Mouse (Mus musculus): ENCODE results near the gene Ptar1. TPM values are rescaled to one million over a fixed set of nuclear protein-coding genes. Genes with fewer than 3 reads are reported as not detected.

The Ptar1 gene
- total and polyA plus RNA-seq, 2 experiments from 2014 or later: 5.2 to 17.0 TPM

GRCm38 (mm10) chr19:23688421-23688946 is 1.3 kb downstream of the Ptar1 start:
- H3K36me3 ChIP-seq (ENCODE audit: insufficient read depth, low read length): no peaks in the 10 kb centered on the region
- peak overlapping the region; percentile 76 for H3K4me2 ChIP-seq (ENCODE audit: low read depth, low read length)
- H3K4me1 ChIP-seq (ENCODE audit: insufficient read depth, low read length): peaks cover 3% of the 10 kb centered on the region; the same call in 1 of the 2 replicates
- H3K27ac ChIP-seq: no peak overlapping the region
- DNase-seq (ENCODE audit: low spot score) (peak; percentile 58), ATAC-seq (no peak)
- TF ChIP-seq CTCF (IDR thresholded peaks at IDR 0.05; ENCODE audit: low read depth): no peak
- WGBS: 12% methylated on average over 4 of the region's 4 CpGs
- no peaks in the 10 kb centered on the region for H3K27me3 ChIP-seq (ENCODE audit: insufficient read depth, low read length)
- H3K4me3 ChIP-seq (ENCODE audit: low read length): peak overlapping the region; percentile 85
- H3K9me3 ChIP-seq (ENCODE audit: low read length): no peaks in the 10 kb centered on the region
- peak overlapping the region; percentile 24; the same call in 1 of the 2 replicates for H3K9ac ChIP-seq (replicated peaks; ENCODE audit: low read length)

- Histone ChIP-seq H3K9ac (replicated peaks; ENCODE audit: low read length) (no peak overlapping the region), H3K36me3 (ENCODE audit: insufficient read depth, low read length) (peaks cover 4% of the 10 kb centered on the region), H3K27me3 (ENCODE audit: insufficient read depth, low read length) (no peaks in the 10 kb centered on the region), H3K4me2 (ENCODE audit: low read depth, low read length) (no peak overlapping the region), H3K9me3 (ENCODE audit: low read length) (no peaks in the 10 kb centered on the region), H3K4me3 (ENCODE audit: low read length) (no peak overlapping the region), H3K27ac (no peak overlapping the region), H3K4me1 (ENCODE audit: insufficient read depth, low read length) (peaks cover 4% of the 10 kb centered on the region; the same call in 1 of the 2 replicates)
- WGBS: 59% methylated on average over 4 of the region's 4 CpGs
- no peak for TF ChIP-seq CTCF (IDR thresholded peaks at IDR 0.05; ENCODE audit: low read depth)
- ATAC-seq (peak; percentile 56; the same call in 1 of the 2 replicates), DNase-seq (ENCODE audit: low spot score) (peak; percentile 15)
These were observed 7.1 kb downstream of the Ptar1 start for GRCm38 (mm10) chr19:23694344-23694743.

DNA sequence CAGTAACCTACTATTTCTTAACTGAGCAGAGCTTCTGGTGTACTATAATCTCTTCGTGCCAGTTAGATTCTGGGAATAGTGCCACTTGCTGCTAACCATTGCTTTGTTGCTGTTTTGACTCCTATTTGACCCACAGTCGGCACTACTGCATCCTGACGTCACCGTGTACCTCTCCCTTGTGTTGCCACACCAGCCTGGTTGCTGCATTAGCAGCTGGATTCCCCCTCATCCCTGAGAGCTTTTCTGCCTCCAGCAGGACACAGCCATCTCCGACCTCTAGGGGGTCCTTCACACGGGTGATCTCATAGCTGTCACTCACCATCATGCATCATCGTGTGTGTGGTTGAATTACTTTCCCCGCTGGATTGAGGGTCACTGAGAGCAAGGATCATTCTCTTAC is 10.6 kb downstream of the Ptar1 start:
- ATAC-seq (no peak), DNase-seq (ENCODE audit: low spot score) (peak; percentile 24)
- peaks cover 4% of the 10 kb centered on the region for H3K36me3 ChIP-seq (ENCODE audit: insufficient read depth, low read length)
- TF ChIP-seq CTCF (IDR thresholded peaks at IDR 0.05; ENCODE audit: low read depth): 0 out of 2 replicates have a peak, but pooled peaks have one; percentile 4
- no peak overlapping the region for H3K27ac ChIP-seq
- H3K9me3 ChIP-seq (ENCODE audit: low read length): no peaks in the 10 kb centered on the region
- H3K9ac ChIP-seq (replicated peaks; ENCODE audit: low read length): no peak overlapping the region
- H3K27me3 ChIP-seq (ENCODE audit: insufficient read depth, low read length): no peaks in the 10 kb centered on the region
- no peak overlapping the region for H3K4me3 ChIP-seq (ENCODE audit: low read length)
- 49% methylated on average over 8 of the region's 8 CpGs for WGBS
- H3K4me2 ChIP-seq (ENCODE audit: low read depth, low read length): no peak overlapping the region
- peaks cover 4% of the 10 kb centered on the region; the same call in 1 of the 2 replicates for H3K4me1 ChIP-seq (ENCODE audit: insufficient read depth, low read length)

DNA sequence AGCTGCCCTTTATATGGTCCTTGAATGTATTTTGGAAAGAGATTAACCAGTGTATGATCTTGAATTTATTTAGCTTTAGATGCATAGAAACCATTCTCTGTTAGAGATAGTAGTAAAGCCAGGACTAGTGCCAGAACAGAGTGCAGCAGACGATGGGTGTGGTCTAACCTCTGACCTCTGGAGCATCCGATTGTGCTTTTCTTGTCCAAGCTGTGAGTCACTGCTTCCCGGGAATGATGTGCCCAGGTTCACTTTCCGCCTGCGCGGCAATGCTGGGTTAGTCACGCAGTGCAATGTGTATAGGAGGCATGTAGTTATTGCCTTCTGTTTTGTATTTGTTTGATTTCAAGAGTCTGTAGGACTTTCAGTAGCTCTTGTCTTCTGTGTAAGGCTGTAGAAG is 11.1 kb downstream of the Ptar1 start:
- Histone ChIP-seq H3K36me3 (ENCODE audit: insufficient read depth, low read length) (peaks cover 4% of the 10 kb centered on the region), H3K4me2 (ENCODE audit: low read depth, low read length) (no peak overlapping the region), H3K27ac (no peak overlapping the region), H3K4me1 (ENCODE audit: insufficient read depth, low read length) (peaks cover 4% of the 10 kb centered on the region; the same call in 1 of the 2 replicates), H3K27me3 (ENCODE audit: insufficient read depth, low read length) (no peaks in the 10 kb centered on the region), H3K9me3 (ENCODE audit: low read length) (no peaks in the 10 kb centered on the region), H3K9ac (replicated peaks; ENCODE audit: low read length) (no peak overlapping the region), H3K4me3 (ENCODE audit: low read length) (no peak overlapping the region)
- 84% methylated on average over 7 of the region's 7 CpGs for WGBS
- no peak for DNase-seq (ENCODE audit: low spot score)
- ATAC-seq: no peak
- TF ChIP-seq CTCF (IDR thresholded peaks at IDR 0.05; ENCODE audit: low read depth): no peak

- H3K4me1 ChIP-seq (ENCODE audit: insufficient read depth, low read length): peaks cover 4% of the 10 kb centered on the region; the same call in 1 of the 2 replicates
- peaks cover 4% of the 10 kb centered on the region for H3K36me3 ChIP-seq (ENCODE audit: insufficient read depth, low read length)
- WGBS: 92% methylated on average over 4 of the region's 4 CpGs
- H3K27ac ChIP-seq: no peak overlapping the region
- no peak for DNase-seq (ENCODE audit: low spot score)
- H3K9ac ChIP-seq (replicated peaks; ENCODE audit: low read length): no peak overlapping the region
- H3K4me3 ChIP-seq (ENCODE audit: low read length): no peak overlapping the region
- TF ChIP-seq CTCF (IDR thresholded peaks at IDR 0.05; ENCODE audit: low read depth): no peak
- H3K9me3 ChIP-seq (ENCODE audit: low read length): no peaks in the 10 kb centered on the region
- no peaks in the 10 kb centered on the region for H3K27me3 ChIP-seq (ENCODE audit: insufficient read depth, low read length)
- ATAC-seq: no peak
- no peak overlapping the region for H3K4me2 ChIP-seq (ENCODE audit: low read depth, low read length)
These were observed 11.9 kb downstream of the Ptar1 start for GRCm38 (mm10) chr19:23699131-23699530.

DNA sequence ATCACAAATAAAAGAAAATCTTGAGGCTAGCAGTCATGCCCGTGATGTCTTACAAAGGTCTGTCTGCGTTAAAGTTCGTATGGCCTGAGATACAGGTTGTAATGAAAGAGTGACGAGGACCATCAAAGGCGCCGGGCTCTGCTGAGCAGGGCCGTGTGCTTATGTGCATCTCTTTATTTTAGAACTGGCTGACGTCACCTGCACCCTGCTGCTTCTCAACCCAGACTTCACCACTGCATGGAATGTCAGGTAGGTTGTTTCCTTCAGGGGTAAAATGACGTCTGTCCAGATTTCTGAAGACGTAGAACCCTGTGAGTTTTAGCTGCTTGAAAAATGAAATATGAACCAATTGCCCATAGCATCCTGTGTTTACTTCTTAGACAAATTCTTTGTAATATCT is 15.7 kb downstream of the Ptar1 start:
- DNase-seq (ENCODE audit: low spot score) (no peak), ATAC-seq (no peak)
- no peaks in the 10 kb centered on the region for H3K9me3 ChIP-seq (ENCODE audit: low read length)
- no peak overlapping the region for H3K4me3 ChIP-seq (ENCODE audit: low read length)
- WGBS: 83% methylated on average over 10 of the region's 10 CpGs
- no peaks in the 10 kb centered on the region for H3K27me3 ChIP-seq (ENCODE audit: insufficient read depth, low read length)
- H3K27ac ChIP-seq: no peak overlapping the region
- peaks cover 6% of the 10 kb centered on the region for H3K36me3 ChIP-seq (ENCODE audit: insufficient read depth, low read length)
- no peak for TF ChIP-seq CTCF (IDR thresholded peaks at IDR 0.05; ENCODE audit: low read depth)
- H3K4me1 ChIP-seq (ENCODE audit: insufficient read depth, low read length): no peaks in the 10 kb centered on the region
- no peak overlapping the region for H3K4me2 ChIP-seq (ENCODE audit: low read depth, low read length)
- H3K9ac ChIP-seq (replicated peaks; ENCODE audit: low read length): no peak overlapping the region

DNA sequence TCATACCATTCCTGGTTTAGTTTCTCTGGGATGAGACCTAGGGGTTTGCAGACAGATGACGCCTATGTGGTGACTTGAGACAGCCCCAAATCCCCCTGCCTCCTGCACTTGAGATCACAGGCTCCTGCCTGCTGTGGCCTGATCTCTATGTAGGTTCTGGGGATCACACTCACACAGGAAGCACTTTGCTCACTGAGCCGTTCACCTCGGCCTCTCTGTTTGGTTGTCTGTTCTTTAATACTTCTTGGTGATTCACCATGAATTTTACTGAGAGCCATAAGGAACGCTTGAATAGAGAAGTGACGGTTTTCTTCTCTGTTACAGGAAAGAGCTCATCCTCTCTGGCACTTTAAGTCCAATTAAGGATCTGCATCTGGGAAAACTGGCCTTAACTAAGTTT is 18.2 kb downstream of the Ptar1 start:
- Histone ChIP-seq H3K27me3 (ENCODE audit: insufficient read depth, low read length) (no peaks in the 10 kb centered on the region), H3K9ac (replicated peaks; ENCODE audit: low read length) (no peak overlapping the region)
- 93% methylated on average over 5 of the region's 5 CpGs for WGBS

More for the DNA sequence above, 18.2 kb downstream of the Ptar1 start:
- no peak overlapping the region for H3K4me2 ChIP-seq (ENCODE audit: low read depth, low read length)
- no peaks in the 10 kb centered on the region for H3K4me1 ChIP-seq (ENCODE audit: insufficient read depth, low read length)
- H3K4me3 ChIP-seq (ENCODE audit: low read length): no peak overlapping the region
- no peak for TF ChIP-seq CTCF (IDR thresholded peaks at IDR 0.05; ENCODE audit: low read depth)
- H3K9me3 ChIP-seq (ENCODE audit: low read length): no peaks in the 10 kb centered on the region
- no peak for ATAC-seq
- no peak for DNase-seq (ENCODE audit: low spot score)
- no peak overlapping the region for H3K27ac ChIP-seq
- peaks cover 19% of the 10 kb centered on the region; the same call in 1 of the 2 replicates for H3K36me3 ChIP-seq (ENCODE audit: insufficient read depth, low read length)
